Mouse (Mus musculus): ENCODE results near the gene Emc10.

Gene Emc10

GRCm38 (mm10) chr7:44525126-44525832, 28.9 kb upstream of the Emc10 start:
- DNase-seq (ENCODE audit: low read depth) = peak; percentile 80

- DNase-seq (ENCODE audit: low read depth) = peak; percentile 28
Observed at GRCm38 (mm10) chr7:44524502-44524901, 28.2 kb upstream of the Emc10 start, which contains the start of gene Mybpc2. Gene Mybpc2 (minus strand): TSS chr7:44524656.

DNA sequence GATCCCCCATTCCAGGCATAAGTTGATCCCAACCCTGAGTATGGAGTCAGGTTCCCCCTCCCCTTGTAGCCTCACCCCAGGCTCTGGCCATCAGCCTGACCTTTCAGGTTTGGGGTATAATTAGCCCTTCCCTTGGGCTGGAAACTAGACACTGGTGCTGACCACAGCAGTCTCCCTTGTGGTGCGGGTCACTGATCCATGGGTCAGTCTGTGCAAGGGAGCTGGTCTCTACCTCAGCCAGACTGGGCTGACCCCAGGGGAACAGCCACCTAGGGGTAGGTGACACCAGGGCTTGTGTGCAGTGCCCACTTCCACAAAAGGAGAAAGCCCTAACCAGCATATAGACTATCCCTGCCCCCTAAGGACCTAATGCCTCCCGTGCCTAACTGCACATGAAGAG, 26.7 kb upstream of the Emc10 start:
- DNase-seq (ENCODE audit: low read depth) = no peak

DNA sequence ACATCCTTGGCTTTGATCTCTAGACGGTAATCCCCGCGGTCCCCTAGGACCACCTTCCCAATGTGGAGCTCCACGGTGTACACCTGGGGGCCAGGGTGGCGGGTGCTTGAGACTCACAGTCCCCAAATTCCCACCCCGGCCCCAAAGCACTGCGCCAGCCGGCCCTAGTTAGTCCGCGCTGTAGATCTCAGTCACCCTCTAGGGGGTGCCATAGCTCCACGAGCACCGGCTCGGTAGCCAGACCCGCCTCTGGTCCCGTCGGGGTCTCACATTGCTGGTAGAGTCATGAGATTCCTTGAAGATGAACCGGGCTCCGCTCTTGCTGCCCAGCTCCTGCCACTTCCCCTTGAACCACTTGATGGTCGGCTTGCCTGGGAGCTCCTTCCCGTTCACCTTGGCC, 25.4 kb upstream of the Emc10 start:
- peak; percentile 34 for DNase-seq (ENCODE audit: low read depth)

DNA sequence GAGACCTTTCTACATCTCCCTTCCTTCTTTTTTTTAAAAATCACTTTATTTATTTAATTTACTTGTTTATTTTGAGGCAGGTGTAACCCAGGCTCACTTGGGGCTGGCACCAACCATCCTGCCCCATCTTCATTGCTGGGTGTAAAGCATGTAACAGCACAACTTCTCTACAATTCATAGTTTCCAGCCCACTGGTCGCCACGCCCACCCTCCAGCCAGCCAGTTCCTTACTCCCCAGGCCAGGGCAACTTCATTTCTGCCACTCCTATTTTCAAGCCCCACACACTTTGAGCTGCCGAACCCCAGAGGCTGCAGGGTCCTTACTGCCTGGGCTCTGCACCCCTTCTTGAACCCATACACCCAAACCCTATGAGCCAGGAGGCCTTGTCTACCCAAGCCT, 24.7 kb upstream of the Emc10 start:
- DNase-seq (ENCODE audit: low read depth) = no peak

GRCm38 (mm10) chr7:44519240-44519913, 23.0 kb upstream of the Emc10 start:
- peak; percentile 56 for DNase-seq (ENCODE audit: low read depth)

- DNase-seq (ENCODE audit: low read depth) = no peak
Observed at GRCm38 (mm10) chr7:44507491-44507890, 11.2 kb upstream of the Emc10 start.

- DNase-seq (ENCODE audit: low read depth) = peak; percentile 85
Observed at GRCm38 (mm10) chr7:44501563-44502115, 5.3 kb upstream of the Emc10 start.

DNA sequence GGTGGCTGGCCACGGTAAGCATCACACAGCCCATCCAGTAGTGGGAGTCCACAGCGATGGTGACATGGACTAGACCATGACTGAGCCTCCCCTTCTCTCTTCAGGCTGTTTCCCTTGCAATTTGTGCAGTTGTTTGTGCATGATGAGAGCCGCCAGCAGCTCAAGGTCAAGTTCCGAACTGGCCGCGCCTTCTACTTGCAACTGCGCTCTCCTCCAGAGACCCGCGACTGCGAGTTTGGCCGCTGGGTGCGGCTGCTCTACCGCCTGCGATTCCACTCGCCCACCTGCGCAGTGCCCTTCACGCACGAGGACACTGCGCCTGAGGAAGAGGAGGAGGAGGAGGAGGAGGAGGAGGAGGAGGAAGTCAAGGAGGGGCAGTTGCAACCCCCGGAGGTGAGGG, 3.7 kb upstream of the Emc10 start:
- no peak for DNase-seq (ENCODE audit: low read depth)

DNA sequence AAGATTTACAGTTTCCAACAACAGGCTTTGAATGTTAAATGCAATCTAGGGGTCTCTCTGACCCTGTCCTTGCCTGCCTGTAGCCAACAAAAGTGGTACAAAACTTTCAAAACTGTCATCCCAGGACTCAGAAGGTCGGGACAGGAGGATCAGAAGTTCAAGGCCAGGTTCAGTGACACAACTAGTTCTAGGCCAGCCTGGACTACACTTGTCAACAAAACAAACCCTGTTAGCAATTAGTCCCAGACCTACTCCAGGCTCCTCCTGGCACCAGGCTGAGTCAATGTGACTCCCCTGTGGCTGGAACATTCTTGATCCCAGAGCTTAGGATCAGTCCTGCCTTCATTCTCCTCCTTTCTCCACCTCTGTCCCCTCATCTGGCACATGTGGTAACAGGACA, 2.6 kb upstream of the Emc10 start:
- no peak for DNase-seq (ENCODE audit: low read depth)

DNA sequence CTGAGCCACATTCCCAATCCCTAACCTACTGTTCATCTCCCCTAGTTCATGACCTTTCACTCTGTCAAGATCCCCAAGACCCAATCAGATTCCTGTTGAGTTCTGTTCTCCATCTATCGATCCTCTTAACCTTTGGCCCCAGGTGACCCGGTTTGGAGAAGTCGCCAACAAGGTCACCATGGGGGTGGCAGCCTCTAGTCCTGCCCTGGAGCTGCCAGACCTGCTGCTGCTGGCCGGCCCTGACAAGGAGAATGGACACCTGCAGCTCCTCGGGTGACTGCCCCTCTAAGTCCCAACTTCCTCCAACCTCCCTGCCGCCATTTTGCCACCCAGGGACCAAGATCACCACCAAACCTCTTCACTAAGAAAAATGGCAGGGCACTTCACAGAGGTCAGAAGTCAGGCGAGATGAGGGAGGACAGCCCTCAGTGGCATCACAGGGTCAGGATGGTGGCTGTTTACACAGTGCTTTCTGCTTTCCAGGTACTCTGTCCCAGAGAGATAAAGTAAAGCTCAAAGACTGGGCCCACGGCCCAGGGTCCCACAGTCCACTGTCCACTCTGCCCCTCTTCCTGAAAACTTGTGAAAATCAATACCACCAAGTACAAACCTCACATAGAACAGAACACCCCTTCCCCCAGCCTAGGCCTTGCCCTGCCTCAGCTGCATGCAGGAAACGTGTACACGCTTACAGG, 1.2 kb upstream of the Emc10 start:
- DNase-seq (ENCODE audit: low read depth) = no peak

- DNase-seq (ENCODE audit: low read depth) = peak; percentile 22
Observed at GRCm38 (mm10) chr7:44496771-44497109, 411 bp upstream of the Emc10 start.

GRCm38 (mm10) chr7:44495086-44495485, 1.2 kb downstream of the Emc10 start:
- DNase-seq (ENCODE audit: low read depth) = peak; percentile 53

DNA sequence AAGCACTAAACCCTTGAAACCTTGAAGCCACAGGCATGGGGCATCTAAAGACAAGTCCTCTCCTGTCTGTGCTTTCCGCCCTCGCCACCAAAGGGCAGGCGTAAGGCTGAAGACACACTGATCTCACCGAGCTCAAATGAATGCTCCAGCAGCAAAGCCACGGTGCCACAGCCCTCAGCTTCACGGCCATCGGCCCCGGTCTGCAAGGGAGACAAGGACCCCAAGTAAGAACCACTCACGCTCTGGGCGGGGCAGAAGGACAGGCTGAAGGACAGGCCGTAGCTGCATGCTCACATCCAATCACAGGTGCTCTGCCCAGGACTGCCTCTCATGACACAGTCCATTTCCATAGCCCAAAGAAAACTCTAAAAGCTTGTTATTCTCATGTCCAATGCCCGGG, 1.6 kb downstream of the Emc10 start:
- DNase-seq (ENCODE audit: low read depth) = no peak

- DNase-seq (ENCODE audit: low read depth) = no peak
Observed at GRCm38 (mm10) chr7:44492166-44492826, 4.0 kb downstream of the Emc10 start.

- no peak for DNase-seq (ENCODE audit: low read depth)
Observed at GRCm38 (mm10) chr7:44491391-44491790, 4.9 kb downstream of the Emc10 start.

- DNase-seq (ENCODE audit: low read depth) = no peak
Observed at GRCm38 (mm10) chr7:44490281-44490680, 6.0 kb downstream of the Emc10 start.

GRCm38 (mm10) chr7:44488545-44488944, 7.8 kb downstream of the Emc10 start:
- no peak for DNase-seq (ENCODE audit: low read depth)

GRCm38 (mm10) chr7:44487936-44488335, 8.4 kb downstream of the Emc10 start:
- DNase-seq (ENCODE audit: low read depth) = no peak

GRCm38 (mm10) chr7:44486927-44487575, 9.3 kb downstream of the Emc10 start:
- no peak for DNase-seq (ENCODE audit: low read depth)

DNA sequence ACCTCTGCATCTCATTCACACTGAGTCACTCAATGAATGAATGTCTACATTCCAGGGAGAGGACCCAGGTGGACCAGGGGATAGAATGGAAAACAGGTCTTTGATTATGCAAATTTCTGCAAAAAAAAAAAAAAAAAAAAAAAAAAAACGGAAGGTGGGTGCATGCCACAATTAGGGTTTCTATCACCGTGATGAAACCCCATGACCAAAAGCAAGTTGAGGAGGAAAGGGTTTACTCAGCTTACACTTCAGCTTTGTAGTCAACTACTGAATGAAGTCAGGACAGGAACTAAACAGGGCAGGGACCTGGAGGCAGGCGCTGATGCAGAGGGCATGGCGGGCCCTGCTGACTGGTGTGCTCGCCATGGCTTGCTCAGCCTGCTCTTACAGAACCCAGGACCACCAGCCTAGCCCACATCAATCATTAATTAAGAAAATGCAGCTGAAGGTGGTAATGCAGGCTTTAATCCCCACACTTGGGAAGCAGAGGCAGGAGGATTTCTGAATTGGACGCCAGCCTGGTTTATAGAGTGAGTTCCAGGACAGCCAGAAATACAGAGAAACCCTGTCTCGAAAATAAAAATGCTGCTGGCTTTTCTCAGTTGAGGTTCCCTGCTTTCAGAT, 10.6 kb downstream of the Emc10 start:
- no peak for DNase-seq (ENCODE audit: low read depth)
